Mouse (Mus musculus): ENCODE data around the gene Stard3.

The Stard3 gene

DNA sequence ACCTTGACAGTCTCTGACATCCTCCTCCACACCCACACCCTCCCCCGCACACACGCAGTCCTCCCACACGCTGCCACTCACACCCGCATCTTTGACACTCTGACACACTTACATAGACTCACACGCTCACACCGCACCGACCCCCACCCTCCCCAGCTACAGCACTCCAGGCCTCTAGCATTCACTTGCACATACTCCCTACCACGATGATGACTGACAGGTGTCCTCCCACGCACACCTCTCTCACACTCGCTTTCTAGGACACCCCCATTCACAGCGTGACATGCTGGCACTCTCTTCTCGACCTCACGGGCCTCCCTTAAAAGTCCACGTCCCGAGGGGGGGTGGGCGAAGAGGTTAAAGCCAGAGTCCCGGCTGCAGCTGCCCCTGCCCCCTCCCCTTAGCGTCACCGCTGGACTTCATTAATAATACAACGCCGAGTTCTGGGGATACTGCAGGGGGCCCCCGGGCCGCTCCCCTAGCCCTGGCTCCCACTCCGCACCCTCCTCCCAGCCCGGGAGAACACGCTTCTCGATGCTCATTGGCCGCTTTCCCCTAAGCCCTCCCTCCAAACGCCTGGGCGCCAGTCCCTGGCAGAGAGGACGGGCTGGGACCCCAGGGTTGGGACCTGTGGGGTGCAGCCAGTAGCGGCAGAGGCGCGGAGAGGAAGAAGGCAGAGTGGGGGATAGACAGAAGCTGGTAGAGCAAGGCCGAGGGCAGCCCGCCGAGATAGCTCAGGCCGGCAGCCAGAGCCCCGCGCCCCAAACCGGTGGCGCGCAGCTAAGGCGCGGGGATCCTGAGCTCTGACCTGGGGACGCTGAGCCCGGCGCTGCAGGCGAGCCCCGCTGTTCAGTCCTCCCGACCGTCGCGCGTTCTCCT, 9.8 kb upstream of the Stard3 start, which contains the start of gene Ppp1r1b:
Ppp1r1b (plus strand) TSS at position 322 of the 879 bp plus-strand sequence.
- DNase-seq (ENCODE audit: low spot score): no peak

DNA sequence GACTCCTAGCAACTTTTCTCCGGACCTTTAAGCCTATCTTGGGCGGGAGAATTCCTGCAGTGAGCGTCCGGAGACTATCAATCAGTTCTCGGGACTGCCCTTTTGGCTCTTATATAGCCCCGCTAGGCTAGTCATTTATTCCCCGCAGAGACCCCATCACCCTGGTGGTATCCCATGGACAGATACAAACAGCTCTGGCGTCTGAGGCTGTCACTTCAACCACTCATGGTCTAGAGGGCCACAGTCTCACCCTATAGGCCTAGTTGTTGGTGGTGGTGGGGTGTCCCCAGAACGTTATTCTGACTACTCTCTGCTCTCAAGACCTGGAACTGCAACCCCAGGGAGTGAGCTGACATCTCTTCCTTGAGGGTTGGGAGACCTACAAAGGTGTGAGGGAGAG, 8.9 kb upstream of the Stard3 start:
- DNase-seq (ENCODE audit: low spot score): no peak

DNA sequence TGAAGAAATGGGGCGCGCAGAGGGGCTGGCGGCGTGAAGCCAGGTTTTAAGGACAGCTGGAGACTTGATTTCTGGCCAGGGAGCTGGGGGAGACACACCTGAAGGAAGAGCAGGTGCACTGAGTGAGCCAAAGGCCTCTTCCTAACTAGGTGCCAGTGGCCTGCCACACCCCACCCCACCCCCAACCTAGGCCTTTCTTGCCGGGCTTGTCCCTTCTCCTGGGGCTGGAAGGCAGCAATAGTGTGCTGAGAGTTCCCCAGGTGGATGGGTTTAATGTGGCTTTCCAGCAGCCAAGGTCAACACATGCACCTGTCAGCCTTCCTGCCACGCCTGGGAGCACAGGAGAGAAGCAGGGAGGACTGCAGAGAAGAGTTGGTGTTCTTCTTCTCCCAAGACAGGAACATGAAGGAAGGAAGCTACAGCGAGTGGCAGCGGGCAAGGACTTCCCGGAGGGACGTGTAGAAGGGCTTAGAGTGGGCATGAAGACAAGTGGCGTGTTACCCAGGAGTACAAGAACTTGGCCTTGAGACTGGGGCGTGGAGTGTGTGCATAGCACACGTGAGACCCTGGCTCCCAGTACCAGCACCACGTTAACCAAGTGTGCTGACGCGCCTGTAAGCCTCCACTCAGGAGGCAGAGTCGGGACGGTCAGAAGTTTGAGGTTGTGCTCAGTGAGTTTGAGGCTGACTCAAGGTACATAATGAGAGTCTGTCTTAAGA, 5.7 kb upstream of the Stard3 start:
- no peak for DNase-seq (ENCODE audit: low spot score)

DNA sequence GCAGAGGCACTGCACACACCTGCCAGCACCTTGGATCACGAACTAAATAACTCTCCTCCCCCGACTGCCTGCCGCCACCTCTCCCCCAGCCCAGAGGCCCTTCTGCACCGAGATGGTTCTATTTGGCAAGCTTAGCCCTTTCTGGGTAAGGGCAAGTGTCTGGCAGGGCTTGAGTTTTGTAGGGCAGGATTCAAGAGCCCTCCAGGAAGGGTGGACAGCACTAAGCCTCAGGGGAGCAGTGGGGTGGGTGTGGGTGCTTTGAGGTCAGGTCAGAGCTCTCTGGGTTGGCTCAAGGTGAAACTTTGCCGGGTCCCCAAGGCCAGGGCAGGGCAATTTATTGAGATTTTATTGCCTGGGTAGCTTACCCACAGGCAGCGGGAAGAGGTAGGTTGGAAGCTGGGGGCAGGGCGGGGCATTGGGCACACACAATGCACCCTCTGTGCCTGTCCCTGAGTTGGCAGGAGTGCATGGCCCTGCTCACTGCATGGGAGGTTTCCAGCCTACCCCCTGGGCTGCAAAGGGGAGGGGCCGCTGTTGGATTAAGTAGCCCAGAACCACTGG, 4.4 kb upstream of the Stard3 start:
- no peak for DNase-seq (ENCODE audit: low spot score)

DNA sequence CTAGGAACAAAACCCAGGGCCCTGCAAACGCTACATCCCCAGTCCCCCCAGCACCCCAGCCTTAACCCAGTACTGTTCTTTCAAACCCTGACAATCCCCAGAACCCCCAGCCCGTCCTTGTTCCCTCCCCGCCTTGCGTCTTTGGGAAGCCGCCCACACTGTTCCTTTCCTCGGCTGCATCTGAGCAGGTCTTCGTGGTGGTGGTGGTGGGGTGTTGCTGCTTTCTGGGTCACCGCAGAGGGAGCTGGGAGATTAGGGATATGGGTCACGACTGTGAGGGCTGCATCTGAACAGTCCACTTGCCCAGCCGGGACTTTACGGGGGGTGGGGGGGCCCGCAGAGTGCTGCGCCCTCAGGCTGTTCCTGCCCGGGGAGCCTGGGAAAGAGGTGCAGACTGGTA, 3.7 kb upstream of the Stard3 start:
- DNase-seq (ENCODE audit: low spot score): no peak

DNA sequence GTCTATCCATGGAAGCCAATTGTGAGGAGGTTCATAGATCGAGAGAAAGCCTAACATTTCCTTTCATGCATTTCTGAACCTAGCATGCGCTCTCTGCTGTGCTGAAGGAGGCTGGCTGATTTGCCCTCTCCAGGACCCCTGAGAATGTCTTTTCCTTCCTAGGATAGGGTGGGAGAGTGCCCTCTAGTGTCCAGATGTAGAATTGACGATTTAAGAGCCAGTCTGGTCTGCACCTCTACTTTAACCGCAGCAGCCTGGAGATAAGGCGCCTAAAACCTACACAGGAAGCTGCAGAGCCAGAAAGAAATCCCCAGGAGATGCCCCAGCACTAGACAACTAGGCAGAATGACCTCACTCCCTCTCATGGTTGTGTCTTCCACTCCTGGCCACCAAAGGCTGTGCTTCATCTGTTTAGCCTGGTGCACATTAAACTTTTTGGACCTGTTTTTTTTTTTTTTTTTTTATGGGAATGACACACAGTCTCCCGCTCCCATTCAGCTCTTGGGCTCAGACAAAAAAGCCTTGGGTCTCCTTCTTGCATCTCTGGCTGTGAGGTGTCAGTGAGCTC, 2.4 kb upstream of the Stard3 start:
- DNase-seq (ENCODE audit: low spot score): no peak

DNA sequence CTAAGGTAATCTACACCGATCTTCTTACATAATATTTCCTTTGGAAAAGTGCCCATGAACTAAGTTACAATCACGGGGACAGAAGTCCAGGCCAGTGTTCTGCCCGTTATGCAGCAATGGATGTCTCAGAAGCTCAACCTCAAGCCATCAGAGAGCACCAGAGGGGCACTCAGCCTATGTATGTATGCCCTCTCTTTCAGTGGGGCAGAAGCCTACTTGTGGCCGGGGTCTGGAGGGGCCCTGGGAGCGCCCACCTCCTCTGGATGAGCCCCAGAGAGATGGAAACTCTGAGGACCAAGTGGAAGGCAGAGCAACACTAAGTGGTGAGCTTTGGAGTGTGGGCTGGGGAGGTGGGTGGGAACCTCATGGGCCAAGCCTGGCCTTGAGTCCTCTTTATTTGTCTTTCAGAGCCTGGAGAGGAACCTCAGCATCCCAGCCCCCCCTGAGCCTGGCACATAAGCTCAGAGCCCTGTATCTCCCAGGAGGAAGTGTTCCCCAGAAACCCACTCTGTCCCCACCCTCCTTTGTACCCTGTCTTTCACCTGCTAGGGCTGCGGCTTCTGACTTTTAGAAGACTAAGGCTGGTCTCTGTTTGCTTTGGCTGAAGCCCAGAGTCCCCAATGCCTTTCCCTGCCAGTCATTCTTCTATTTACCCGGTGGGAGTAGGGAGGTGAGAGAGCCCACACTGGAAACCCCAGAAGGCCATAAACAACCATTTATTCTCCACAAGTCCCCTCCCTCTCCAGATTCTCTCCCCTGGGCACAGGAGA, 1.4 kb upstream of the Stard3 start:
- no peak for DNase-seq (ENCODE audit: low spot score)

DNA sequence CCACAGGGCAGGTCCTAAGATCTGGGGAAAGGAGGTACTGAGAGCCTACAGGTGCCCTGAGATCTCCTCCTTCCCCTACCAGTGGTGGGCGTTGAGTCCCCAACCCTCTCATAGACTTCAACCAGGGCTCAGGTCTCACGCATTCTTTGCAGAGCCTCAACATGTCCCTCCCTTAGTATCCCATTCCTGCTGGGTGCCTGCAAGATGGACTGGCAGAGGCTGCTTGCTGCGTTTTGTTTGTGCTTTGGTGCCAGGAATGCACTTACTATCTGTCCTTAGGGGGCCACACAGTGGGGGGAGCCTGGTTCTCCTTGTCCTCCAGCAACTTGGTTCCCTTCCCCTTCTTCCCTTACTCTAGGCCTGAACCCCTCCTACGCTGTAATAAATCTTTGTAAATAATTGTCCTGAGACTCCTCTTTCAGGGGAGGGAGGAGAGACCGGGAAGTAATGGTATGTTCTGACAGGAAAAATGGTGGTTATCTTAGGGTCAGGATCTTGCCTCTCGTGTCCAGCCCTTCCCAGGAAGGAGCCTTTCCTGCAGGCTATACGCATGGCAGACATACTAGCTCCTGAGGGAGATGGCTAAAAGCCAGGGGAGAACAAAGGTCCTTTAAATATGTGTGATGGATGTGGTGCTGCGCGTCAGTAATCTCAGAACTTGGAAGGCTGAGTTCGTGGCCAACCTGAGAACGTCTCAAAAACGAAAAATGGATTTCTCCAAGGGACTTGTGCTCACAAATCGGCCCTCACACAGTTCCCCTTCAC, 590 bp upstream of the Stard3 start:
- DNase-seq (ENCODE audit: low spot score): no peak

DNA sequence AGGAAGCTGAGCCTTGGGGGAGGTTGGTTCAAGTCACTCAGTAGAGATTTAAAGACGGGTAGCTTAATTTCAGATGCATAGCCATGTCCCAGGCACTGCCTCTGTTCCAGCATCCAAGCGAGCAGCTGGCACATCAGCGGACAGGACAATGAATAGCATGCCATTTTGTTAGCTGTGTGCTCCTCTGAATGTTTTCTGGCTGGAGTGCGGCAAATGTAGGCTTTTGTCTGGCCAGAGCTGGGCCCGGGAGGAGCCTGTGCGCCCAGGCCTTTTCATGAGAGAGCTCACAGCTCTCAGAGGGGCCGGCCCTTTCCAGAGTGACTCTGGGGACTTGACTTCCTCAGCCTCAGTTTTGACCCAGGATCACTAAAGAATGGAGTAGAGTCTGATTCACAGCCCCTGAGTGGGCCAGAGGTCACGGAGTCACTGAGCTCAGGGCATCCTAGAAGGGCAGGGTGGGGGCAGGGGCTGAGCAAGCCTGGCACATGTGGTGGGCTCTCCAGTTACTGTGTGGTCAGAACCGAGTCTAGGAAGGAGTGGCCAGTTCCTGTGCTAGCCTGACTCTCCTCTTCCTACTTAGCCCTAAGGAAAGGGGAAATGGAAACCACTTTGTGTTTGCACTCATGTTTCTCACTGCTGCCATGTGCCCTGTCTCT, 2.8 kb downstream of the Stard3 start:
- no peak for DNase-seq (ENCODE audit: low spot score)

DNA sequence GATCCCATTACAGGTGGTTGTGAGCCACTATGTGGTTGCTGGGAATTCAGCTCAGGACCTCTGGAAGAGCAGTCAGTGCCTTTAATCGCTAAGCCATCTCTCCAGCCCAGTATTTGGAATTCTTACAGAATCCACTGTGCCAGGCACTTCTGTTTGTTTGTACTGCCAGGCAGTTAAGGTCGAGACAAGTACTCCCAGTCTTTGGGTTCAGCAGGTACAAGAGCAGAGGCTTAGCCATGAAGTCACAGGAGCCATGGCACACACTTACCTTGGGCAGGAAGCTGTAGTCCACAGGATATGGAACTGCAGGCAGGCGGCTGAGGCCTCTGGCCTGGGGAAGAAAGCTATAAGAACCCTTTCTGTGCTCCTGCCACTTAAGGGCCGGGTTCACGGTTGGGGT, 5.6 kb downstream of the Stard3 start:
- no peak for DNase-seq (ENCODE audit: low spot score)

DNA sequence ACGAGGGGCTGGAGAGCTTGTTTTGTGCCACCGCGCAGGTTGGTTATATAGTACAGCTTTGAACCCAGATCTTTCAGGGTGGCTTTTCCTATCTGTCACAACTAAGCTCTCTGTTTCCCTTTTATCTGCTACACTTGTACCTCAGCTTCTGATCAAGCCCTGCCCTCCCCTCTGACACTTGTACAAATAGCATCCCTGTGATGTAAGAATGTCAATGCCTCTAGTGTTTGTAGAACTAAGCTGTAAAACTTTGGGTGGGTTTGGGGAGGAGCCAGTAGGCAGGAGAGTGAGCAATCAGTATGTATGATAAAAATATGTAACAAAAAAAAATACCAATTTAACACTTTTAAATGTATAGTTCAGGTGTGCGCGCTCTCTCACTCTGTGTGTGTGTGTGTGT, 6.2 kb downstream of the Stard3 start:
- no peak for DNase-seq (ENCODE audit: low spot score)

DNA sequence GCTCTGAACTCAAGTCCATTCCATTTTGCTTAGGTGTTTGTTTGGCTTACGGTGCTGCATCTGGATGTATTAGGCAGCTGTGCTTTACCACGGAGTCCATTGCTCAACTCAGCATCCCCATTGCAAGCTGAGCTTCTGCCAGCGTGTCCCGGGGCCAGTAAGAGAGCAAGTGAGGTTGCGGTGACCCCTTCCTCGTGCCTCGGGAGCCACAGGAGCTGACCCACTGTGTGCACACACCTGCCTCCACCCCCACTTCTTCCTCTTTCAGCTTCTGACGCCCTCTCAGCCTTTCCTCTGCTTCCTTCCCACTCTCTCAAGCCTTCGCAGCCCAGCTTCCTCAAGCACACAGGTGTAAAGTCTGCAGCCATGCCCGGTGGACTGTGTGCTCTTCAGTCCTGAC, 8.1 kb downstream of the Stard3 start:
- DNase-seq (ENCODE audit: low spot score): no peak

DNA sequence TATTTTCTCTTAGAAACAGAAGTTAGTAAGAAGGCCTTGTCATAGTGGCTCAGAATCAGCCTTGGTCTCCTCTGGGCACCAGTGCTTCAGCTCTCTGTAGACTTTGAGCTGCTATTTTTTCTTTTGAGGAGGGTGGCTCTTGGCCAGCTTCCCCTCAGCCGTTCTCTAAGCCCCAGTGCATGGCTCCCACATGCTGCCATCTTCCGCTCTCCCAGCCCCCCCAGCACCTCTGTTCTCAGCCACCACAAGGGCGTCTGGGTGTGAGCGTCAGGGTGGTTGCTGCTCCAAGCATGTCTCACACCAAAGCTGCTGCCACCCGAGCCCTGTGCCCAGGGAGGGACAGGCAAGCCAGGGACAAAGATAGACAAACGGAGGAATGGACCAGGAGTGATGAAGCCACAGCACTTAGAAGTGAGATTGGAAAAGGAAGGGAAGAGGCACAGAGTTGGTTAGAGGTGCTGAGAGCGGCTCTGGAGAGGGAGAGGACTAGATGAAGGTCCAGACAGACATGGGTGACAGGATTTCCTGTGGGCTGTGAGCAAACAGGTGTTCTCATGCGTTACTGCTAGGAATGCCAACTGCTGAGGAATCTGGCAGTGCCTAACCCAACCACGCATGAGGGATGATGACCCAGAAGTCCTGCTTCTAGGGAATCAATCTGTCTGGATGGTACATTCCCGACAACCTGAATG, 9.1 kb downstream of the Stard3 start:
- no peak for DNase-seq (ENCODE audit: low spot score)

DNA sequence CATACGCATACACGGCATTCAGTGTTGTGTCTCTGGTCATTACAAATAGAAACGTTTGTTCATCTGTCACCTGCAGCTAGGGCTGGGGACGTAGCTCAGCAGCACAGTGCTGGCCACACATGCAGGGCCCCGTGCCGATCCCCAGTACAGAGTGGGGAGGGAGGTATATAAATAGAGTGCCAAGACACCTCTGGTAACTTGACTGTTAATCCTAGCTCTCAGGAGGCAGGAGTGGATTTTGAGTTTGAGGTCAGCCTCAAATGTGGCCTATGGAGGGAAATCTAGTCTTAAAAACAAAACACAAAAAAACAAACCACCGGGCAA, 9.7 kb downstream of the Stard3 start:
- no peak for DNase-seq (ENCODE audit: low spot score)

DNA sequence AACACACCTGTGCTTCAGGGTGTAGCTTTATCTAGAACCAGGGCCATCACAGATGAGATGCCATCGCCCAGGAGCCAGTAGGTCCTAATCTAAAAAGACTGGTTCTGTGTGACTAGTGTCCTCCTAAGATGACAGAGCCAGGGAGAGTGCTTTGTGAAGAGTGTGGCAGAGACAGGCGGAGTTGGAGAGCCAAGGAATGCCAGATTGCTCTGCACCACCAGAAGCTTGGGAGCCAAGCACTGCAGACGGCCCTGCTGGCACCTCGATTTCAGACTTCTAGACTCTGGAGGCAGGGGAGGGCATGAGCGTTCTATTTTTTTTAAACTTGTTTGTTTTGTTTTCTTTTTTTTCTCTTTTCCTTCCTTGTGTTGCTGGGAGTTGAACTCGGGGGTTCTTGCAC, 11.2 kb downstream of the Stard3 start:
- DNase-seq (ENCODE audit: low spot score): no peak

DNA sequence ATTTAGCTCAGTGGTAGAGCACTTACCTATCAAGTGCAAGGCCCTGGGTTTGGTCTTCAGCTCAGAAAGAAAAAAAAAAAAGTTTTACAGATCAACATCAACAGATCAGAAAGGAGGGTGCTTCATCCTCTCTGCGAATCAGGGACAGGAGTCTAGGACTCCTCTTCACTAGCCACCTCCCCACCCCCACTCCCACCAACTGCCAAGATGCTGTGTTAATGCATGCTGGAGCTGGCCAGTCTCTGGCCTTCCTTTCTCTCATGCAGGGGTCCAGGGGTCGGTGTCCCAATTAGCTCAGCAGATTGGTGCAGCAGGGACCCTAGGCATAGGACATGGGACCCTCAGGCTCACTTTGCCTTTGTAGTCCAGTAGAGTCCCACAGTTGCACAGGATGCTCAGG, 12.4 kb downstream of the Stard3 start:
- no peak for DNase-seq (ENCODE audit: low spot score)

DNA sequence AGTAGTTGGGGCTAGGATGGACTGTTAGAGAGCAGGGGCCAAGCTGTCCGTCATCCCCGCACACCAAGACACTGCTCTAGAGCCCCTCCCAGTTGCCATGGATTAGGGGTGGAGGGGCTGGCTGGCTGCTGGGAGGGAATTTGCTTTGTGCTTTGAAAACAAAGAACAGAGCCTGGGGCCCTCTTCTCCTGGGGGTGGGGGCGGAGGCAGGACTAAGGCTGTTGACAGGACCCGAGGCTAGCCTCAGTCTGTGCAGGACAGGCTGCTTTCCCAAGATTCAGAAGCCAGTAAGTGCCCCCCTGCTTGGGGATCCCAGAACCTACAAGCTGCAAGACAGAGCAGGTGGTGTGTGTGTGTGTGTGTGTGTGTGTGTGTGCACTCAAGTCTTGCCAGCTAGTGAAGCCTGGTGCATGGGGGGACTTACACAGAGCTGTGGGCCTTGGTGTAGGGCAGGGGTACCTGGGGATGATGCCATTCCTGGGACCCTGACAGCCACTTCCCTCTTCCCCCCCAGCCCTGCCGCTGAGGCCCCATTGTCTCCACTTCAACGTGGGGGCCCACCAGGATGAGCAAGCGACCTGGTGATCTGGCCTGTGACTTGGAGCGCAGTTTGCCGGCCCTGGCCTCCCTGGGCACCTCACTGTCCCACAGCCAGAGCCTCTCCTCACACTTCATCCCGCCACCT, 13.5 kb downstream of the Stard3 start:
- DNase-seq (ENCODE audit: low spot score): no peak

DNA sequence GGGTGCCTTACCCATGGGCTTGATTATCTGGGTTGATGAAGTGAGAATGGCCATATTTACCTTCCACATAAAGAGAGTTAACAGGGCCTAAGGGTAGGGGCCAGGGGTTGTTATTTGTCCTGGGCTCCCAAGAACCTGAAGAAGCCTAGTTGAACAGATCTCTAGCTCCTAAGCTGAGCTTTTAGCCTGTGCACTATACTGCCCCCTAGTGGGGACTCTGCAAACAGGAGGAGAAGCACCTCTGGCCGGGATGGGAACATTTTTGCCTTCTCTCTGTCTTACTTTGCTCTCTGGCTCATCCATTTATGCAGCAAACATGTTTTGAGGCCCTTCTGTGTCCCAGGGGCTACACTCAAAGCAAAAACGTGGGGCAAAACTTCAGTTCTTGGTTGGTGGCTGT, 14.2 kb downstream of the Stard3 start:
- DNase-seq (ENCODE audit: low spot score): no peak

DNA sequence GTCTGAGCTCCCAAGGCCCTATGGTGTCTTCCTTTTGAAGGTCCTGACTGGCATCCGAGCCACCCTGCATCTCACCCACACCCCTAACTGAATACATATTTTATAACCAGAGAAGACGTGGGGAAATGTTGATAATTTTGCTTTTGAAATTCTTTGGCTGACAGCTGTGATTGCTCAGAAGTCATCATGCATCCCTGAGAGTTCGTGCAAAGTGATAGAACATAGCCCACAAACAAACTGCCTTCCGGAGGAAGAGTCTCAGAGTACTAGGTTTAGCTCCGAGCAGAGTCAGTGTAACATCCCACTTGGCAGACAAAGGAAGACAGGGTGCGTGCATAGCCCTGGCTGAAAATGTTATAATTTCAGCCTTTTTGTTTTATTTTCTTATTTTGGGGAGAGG, 15.1 kb downstream of the Stard3 start:
- no peak for DNase-seq (ENCODE audit: low spot score)

DNA sequence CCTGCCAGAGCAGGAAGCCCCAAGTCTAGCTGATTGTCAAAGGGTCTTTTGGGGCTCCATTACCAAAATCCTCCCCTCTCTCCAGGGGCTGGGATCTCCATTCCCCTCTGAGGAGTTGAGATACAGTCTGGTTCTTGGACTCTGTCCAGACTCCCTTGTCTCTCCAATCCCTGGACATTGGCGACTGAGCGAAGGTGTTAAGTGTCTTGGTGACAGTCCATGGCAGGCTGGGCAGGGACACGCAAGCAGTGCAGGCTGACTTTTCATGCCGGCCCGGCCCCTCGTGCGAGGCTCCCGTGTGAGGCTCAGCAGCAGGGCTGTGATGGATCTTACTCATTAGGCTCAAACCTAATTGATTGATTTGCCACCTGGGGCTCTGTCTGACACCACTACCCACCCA, 16.1 kb downstream of the Stard3 start:
- no peak for DNase-seq (ENCODE audit: low spot score)
